Mouse (Mus musculus) CD4-positive, CD25-positive, alpha-beta regulatory T cell, adult 4 months (primary cell): ENCODE measurements around the gene Edil3. TPM values are rescaled to one million over a fixed set of nuclear protein-coding genes. Genes with fewer than 3 reads are reported as not detected.
A peak's percentile ranks its signal among the peaks of the same experiment; 100 is the strongest.
"Not testable (repeated sequence)": the region's sequence is repeated elsewhere in the genome, so short reads cannot be mapped to it uniquely, and the experiment has no call there.

ENCODE experiments used
- ATAC-seq: one replicate; pipeline ENCODE4 v1.8.0; 2017
- polyA plus RNA-seq, 2 experiments: library from polyadenylated mRNA; unstranded; fragments of 100-300 nt; shearing (Covaris generic); gene quantifications; one replicate each; pipeline ENCODE4 v1.2.1; 2017

Gene Edil3
- polyA plus RNA-seq, 2 experiments from 2014 or later, result 0.43 TPM; not detected in 1

DNA sequence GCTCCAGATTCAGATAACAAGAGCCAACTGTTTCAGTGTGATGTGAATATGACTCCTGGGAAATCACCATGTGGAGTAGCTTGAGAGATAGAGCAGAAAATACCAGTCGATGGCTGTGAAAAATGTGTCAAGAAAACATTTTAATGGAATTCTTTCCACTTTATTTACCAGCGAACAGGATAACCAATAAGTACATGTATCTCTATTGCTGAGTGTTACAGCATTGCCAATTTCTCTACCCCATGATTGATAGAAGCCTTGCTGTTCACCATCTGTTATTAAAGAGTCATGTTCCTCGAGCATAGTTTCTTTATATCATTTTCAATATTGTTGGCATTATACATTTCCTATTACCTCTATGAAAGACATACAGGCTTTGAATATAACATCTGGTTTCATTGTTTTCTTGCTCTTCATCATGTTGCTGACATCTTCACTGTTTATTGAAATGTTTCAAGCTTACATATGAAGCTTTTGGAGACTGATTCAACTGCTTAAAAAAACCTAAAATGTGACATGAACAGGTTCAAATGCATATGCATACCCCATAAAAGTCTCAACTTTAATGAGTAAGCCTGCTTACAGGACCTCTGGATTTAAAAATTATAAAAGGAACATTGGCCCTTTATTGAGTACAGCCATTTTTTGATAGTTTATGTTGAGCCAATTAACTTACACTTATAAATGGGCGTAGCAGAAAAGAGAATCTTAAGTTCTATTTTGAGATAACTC, 186.6 kb downstream of the Edil3 start:
- no peak for ATAC-seq

DNA sequence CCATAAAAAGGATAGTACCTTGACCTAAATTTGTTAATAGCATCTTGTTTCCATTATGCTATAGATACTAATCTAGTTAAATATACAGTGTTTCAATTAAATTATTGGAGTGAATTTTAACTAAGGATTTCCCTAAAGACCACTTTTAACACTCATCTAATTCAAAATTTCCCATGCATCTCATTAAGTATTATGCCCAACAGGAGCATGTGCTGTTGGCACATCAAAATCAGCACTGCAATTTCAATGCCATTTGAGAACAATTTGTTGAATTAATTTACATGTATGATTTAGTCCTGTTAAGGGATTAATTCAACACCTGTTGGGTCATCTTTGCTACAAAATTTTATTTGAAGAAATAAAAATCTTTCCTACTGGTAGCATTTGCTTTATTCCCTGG, 191.2 kb downstream of the Edil3 start:
- no peak for ATAC-seq

GRCm38 (mm10) chr13:89029817-89030539, 208.7 kb downstream of the Edil3 start:
- ATAC-seq, result no peak

GRCm38 (mm10) chr13:89035711-89036110, 214.4 kb downstream of the Edil3 start:
- ATAC-seq, result no peak

- no peak for ATAC-seq
These were observed 220.2 kb downstream of the Edil3 start for GRCm38 (mm10) chr13:89041495-89041894.

- not testable (repeated sequence) for ATAC-seq
These were observed 248.9 kb downstream of the Edil3 start for GRCm38 (mm10) chr13:89070132-89070531.

DNA sequence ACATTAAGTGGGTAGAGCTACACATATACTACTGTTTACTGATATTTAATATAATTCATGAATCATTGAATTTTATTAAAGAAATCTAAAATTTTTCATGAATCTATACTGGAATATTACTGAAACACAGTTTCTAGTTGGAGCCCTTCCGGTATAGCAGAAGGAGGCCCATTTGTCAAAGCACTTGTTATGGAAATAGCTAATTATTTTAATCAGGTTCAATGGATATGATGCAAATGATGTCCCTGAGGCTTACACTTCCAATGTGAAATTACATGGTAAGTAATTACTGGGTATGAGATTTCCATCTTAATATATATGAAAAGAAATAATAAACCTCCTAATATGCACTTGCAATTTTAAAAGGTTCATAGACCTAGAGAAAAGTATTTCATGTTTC, 254.9 kb downstream of the Edil3 start:
- ATAC-seq, result no peak

- no peak for ATAC-seq
These were observed 284.6 kb downstream of the Edil3 start for GRCm38 (mm10) chr13:89105889-89106288.

DNA sequence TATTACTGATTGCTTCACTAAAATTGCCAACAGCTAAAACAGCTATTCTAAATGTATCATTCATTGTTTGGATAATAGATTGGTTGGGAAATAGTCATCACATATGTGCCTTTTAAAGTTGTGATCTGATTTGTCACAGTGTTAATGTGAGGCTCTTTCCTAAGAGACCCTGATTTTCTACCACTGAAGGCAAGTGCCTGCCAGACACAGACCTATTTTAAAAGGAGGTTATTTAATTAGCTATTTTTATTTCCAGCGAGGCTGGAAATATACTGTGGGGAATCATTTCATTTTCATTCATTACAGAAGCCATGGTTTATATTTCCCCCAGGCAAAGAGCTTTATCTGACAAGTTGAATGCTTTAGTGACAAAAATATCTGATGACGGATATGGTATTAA, 296.3 kb downstream of the Edil3 start:
- ATAC-seq, result no peak

- ATAC-seq, result no peak
These were observed 298.5 kb downstream of the Edil3 start for GRCm38 (mm10) chr13:89119809-89120208.

DNA sequence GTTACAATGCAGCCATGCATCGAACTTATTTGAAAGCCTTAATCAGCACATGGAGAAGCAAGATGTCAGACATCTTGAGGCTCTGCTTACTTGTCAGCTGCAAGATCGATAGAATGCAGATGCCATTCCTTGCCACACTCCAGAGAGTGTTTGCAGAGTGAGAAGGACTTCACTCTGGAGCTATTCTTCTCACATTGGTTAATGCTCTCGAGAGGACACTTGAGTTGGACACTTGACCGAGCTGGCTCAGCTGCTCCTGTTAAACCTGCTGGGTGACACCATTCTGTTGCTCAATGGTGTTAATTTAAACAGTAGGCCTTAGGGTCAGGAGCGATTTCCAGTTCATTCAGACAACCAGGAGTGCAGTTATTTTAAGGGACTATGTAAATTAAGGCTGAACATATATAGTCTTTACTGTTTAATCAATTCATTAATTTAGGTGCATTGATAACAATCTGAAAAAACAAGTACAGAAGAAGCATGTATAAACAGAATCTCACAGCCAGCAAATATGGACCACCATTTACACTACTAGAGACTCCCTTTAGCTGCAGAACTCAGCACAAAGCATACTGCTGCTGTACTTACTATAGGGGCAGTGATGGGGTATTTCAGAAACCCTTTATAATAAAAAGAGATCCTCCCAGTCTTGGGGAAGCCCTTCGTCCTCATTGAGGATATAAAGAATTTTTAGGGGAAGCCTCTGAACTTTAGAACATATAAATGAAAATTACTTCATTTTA, 301.4 kb downstream of the Edil3 start:
- ATAC-seq, result no peak

DNA sequence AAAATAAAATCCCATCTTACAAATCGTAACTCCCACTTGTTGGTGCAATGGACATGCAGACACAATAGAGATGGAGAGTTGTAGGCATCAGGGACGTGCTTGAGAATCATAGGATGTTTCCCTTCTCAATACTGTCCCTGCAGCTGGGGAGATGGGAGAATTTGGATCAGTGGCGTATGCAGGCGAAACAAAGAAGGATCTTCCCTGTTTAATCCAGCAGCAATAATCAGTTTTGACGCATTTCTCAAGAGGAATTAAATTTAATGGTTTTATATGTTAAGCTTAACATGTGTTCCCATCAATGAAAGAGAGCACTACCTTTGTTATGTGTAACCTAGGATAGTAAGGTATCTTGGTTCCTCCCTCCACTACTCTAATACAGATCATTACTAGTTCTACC, 302.1 kb downstream of the Edil3 start:
- no peak for ATAC-seq

DNA sequence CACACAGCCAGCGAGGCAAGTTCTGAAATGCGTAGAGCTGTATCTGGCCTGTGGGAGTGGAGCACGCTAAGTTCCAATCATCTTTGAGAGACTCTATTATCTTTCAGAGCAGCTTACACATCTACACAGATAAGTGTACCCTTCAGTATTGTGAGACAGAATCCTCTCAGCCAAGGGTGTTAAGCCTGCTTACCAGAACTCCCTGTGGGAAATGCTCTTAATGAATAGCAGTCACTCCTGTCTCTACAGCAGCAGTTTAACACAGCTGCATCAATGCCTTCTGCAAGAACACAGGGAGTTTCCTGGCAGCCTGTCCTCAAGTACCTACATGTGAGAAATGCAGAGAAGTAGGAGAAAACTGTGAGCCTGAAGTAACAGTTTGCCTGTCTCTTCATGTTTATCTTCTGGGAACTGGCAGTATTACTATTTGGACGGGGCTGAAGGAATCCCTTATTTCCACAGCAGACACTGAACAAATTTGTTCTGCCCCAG, 324.8 kb downstream of the Edil3 start:
- no peak for ATAC-seq

DNA sequence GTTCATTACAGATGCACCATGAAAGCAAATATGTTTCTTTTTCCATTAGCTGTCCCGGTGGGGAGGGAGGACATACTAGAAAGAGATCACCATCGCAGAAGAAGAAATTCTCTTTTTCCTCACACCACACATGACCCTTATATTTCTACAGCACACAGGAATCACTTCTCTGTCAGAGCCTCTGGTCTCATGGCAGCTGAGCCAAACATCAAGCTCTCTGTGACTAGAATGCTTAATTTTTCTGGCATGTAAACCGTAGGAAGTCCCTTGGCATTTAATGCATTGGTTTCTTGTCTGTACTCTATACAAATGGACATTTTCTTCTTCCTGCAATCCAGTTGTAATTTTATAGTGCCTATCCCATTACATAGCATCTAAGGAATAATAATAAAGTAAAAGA, 330.6 kb downstream of the Edil3 start:
- ATAC-seq, result no peak

DNA sequence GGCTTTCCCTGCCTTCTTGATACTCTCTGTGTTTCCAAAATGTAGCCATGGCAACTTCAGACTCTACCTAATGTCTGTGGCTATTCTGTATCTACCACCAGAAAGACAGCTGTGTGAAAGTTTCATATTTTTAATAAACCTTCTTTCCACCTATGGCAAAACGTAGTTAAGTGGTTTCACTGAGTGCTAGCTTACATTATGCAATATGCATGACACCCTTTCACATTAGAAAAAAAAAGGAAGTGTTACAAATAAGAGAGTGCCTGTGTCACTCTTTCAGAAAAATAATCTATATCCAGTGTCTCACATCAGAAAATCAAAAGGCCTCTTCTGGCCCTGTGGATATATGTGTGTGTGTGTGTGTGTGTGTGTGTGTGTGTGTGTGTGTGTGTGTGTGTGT, 346.7 kb downstream of the Edil3 start:
- ATAC-seq, result no peak

DNA sequence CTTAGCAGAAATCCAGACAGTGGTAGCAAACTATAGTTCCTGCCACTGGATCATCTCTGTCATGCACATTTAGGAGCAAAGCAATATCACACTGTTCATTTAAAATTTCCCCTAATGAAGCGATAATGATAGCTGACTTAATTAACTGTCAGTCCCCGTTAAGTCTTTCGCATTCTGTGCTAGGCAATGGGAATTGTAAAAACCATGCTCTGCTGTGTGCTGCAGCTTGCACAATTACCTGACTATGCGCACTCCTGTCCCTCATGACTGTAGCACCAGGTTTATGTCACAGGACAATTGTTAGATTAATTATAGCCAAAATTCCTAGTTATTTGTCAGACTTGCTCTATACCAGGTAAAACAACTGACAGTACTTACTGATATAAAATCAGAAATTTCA, 348.8 kb downstream of the Edil3 start:
- no peak for ATAC-seq

DNA sequence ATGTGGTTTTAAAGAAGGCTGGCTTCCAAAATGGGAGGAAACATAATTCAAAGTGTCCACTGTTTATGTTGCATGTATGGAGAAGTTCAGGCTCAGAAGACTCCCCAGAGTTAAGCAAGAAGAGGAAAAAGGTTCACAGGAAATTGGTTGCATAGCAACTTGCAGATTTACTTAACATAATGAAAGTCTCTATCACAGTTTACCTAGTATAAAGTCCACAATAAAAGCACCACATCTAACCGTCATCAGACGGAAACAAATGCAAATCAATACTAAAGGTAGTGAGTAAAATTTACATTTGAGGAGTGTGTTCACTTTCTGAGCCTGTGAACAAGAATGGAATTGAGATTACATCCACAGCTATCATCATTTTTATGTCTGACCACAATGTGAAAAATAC, 353.9 kb downstream of the Edil3 start:
- peak; percentile 62 for ATAC-seq

- no peak for ATAC-seq
These were observed 367.8 kb downstream of the Edil3 start for GRCm38 (mm10) chr13:89189051-89189450.

- no peak for ATAC-seq
These were observed 375.7 kb downstream of the Edil3 start for GRCm38 (mm10) chr13:89197019-89197418.

DNA sequence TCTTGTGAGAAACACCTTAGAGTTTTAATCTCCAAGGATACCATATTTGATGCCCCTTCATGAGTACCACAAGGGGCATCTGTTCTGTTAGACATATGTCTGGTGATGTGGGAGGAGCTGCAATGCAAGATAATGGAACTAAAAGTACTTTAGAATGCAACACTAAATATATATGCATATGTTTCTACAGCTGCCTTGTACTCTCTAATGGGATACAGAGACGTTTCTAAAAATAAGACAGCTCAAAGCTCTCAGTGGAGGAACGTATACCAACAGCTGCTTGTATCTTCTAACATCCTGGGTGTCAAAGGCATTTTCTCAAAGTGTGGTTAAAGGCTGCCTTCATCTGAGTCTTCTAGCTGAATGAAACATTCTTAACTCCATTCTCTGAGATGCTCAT, 378.0 kb downstream of the Edil3 start:
- no peak for ATAC-seq

- ATAC-seq, result no peak
These were observed 416.8 kb downstream of the Edil3 start for GRCm38 (mm10) chr13:89238104-89238503.

GRCm38 (mm10) chr13:89253990-89254642, 432.8 kb downstream of the Edil3 start:
- ATAC-seq, result no peak

DNA sequence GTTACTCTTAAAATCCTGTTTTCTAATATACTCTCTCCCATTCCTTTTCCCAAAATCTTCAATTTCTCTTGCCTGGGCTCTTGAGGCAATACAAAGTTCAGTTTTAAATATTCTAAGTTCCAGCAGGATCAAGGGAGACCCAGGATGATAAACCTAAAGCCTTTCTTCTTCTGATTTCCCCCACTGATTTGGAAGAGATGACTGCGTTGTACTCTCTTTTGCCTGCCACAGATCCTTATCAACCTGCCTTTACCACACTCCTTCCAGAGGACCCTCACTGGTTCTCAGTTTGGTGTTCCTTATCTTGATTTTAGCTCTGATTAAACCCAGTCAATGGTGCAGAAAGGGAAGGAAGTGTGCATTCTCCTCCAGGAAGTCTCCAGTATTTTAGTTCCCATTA, 435.6 kb downstream of the Edil3 start:
- no peak for ATAC-seq
